Mouse (Mus musculus) urinary bladder, postnatal 36 days (tissue): ENCODE measurements around the gene Arrdc1.
"Not testable (repeated sequence)": the region's sequence is repeated elsewhere in the genome, so short reads cannot be mapped to it uniquely, and the experiment has no call there.

Experiments used
- DNase-seq, 2 experiments: peaks; one replicate each; pipeline ENCODE4 v3.0.0; 2022; ENCODE audit warnings: low spot score in 2 of 2, mixed read lengths in 1 of 2

Arrdc1 gene

DNA sequence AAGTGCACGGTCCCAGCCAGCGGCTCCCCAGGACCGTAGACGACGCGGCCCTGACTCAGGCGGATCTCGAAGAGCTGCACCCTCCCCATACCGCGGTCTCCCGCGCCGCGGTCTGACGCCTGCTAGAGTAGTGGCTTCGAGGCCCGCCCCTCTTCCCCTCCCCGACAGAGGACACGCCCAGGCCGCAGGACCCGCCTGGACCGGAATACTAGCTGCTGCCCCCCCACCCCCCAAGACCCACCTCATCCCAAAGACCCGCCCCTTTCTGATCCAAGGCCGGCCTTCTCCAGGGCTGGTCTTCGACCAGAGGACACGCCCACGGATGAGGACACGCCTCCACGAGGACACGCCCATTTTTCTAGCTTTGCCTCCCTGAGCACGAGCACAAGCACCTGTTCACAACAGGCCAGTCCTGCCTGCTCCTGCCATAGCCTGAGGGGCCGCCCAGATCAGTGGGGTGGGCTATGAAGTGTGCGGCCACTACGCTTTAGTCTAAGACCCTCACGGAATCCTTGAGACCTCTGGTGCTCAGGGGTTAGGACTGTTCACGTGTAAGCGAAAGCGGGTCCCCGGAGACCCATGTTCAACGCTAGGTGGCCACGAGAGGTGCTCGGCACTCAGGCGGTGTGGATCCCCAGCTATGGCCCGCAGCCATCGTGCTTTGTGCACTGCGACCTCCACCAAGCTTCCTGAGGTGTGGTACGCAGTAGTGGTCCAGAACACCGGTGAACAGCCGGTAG lies at the start of gene Arrdc1:
Gene Arrdc1, minus strand, starts transcription at position 196 of the 740 bp plus-strand sequence.
- peak; percentile 93 to 95 for DNase-seq

DNA sequence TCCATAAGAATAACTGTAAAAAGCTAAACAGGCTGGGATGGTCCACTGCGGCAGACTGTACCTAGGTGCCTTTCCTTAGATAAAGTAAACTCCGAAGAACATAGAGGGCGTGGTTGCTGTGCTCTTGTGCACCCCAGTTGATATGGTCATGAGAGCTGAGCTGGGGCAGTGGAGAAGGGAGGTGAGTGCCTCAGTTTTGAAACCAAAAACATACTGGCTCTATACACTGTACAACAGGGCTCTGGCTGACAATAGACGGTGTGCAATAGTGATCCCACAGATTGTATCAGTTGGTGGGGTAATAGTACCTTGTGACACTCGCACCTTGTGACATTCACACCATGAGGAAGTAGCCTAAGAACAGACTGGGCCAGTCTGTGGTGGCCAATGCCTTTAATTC lies 41.9 kb upstream of the Arrdc1 start:
- no peak for DNase-seq

DNA sequence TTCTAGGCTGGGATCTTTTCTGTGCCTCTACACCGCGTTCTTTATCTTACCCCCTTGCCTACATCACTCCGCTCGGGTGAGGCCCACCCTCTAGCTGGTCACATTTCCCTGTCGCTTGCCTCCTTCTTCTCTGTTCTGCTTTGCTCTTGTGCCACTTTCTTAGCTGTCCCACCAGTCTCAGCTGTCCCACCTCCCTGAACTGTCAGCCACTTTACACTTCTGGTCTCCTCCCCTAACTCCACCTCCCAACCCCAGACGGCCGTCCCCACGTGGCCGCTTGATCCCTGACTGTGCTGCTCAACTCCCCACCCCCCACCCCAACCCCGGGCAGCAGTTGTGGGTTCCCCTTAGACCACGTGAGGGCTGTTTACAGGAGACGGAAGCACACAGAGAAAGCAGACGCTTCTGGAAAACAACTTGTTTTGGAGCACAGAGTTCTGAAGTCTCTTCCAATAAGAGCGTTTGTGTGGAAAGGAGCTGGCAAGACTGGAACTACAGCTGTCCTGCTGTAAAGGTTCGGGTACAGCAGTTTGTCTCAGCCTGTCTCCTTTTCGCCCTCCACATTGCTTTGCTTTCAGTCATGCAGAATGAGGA lies 40.7 kb upstream of the Arrdc1 start, which contains the start of gene Pnpla7:
Gene Pnpla7, plus strand, starts transcription at position 330 of the 594 bp plus-strand sequence.
- DNase-seq, result peak; percentile 55 to 82

DNA sequence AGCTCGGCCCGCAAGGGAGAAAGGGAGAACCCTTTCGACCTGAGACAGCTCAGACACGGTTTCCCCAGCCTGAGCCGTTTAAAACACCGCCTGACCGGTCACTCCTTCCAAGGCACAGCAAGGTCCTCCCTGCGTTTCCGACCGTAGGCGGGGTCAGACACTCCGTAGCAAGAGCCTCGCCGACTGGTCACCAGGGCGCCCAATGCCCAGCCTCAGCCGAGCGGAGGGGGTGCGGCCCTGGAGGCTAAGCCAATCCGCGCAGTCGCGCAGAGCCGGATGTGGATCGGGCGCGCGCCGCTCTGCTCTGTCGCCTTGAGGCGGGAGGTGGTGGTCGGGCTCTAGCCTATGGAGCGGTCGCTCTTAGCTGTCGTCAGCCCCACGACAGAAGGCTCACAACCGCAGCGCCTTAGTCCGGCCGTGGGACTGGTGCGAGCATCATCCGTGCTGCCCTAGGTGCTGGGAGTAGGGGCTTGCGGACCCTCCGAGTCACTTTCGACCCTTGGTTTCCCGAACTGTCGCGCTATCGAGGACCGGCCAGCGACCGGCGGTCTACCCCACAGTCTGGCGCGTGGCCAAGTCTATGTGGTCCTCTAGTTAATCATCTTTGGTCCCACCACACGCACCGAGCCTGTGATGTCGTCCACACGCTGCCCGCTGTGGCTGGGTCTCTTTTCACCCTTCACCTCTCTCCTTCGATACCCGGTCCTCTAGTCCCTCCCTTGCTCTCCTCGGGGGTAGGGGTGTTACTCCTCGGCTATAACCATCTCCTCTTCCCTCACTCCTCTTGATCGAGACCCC lies 40.1 kb upstream of the Arrdc1 start, which contains the start of gene Mrpl41:
Gene Mrpl41, minus strand, starts transcription at position 193 of the 798 bp plus-strand sequence.
- peak; percentile 90 to 97 for DNase-seq

DNA sequence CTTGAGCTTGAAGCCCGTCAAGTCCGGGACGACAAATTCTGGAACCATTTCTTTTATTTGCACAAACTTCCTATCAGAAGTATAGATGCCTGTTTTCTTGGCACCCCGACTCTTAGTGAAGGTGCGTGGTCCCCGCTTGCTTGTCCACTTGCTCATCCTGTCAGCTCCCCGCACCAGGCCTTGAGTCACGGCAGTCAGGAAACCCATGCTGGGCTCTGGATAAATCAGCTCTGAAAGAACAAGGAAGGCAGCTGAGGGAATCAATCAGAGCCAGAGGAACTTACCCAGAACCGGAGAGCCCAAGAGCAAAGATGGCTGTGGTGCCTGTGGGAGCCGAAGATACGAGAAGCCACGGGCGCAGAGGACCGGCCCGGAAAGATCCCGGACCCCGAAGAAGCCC lies 39.4 kb upstream of the Arrdc1 start:
- not testable (repeated sequence) for DNase-seq

GRCm38 (mm10) chr2:24970386-24970785 lies 35.3 kb upstream of the Arrdc1 start:
- DNase-seq, result no peak

- DNase-seq, result peak; percentile 78 to 84
These were observed 27.4 kb upstream of the Arrdc1 start, which contains the start of gene Dph7 for GRCm38 (mm10) chr2:24962304-24963000. Gene Dph7 (plus strand): TSS chr2:24962400.

- peak in 1 of 2 experiments; percentile 5 for DNase-seq
These were observed 25.9 kb upstream of the Arrdc1 start for GRCm38 (mm10) chr2:24960910-24961309.

DNA sequence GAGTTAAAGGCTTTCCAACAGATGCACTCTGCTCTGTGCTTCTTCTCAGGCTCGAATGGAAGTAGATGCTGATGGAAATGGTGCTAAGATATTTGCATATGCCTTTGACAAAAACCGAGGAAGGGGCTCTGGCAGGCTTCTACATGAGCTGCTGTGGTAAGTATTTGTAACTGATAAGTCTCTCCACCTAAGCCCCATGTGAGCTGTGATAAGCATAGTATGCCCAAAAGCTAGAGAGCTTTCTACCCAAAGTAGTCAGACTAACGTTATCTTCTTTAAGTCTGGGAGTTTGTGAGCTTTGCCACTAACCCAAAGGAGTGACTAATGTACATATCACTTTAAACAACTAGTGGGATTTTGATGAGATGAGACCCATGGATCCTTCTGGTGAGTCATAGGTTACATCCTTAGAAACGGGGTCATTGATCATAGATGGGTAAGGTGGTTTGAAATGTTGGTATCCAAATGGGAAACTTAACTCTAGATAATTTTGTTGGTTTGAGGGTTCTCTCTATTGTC lies 17.5 kb upstream of the Arrdc1 start:
- no peak for DNase-seq

- DNase-seq, result no peak
These were observed 15.1 kb upstream of the Arrdc1 start for GRCm38 (mm10) chr2:24950189-24950535.

- peak; percentile 98 for DNase-seq
These were observed 14.6 kb upstream of the Arrdc1 start, which contains the start of gene Zmynd19 for GRCm38 (mm10) chr2:24949421-24950188. Gene Zmynd19 (plus strand): TSS chr2:24949792.

DNA sequence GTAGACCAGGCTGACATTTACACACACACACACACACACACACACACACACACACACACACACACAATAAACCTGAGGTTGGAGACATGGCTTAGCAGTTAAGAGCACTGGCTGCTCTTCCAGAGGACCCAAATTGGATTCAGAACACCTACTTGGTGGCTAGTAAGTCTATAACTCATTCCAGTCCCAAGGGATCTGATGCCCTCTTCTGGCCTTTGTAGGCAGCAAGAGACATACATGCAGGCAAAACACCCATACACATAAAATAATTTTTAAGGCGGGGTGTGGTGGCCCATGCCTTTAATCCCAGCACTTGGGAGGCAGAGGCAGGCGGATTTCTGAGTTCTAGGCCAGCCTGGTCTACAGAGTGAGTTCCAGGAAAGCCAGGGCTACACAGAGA lies 9.3 kb upstream of the Arrdc1 start:
- not testable (repeated sequence) for DNase-seq

DNA sequence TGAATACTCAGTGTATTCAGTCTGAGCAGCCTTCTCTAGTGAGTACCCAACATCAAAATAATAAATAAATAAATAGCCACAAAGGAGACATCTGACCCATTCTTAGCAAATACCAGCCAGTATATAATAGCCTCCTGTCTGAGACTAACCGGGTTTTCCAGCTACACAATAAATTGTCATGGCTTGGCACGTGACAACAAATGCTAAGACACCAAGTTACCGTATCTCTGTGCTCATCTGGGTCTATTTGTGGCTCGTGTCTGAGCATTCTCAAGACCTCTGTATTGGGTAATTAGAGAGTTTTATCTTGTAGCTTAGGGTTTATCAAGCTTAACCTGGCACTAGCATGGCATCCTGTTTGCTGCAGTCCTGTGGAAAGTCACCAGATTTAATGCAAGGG lies 7.0 kb upstream of the Arrdc1 start:
- no peak for DNase-seq

GRCm38 (mm10) chr2:24934441-24934963 lies 550 bp downstream of the Arrdc1 start:
- DNase-seq, result no peak

DNA sequence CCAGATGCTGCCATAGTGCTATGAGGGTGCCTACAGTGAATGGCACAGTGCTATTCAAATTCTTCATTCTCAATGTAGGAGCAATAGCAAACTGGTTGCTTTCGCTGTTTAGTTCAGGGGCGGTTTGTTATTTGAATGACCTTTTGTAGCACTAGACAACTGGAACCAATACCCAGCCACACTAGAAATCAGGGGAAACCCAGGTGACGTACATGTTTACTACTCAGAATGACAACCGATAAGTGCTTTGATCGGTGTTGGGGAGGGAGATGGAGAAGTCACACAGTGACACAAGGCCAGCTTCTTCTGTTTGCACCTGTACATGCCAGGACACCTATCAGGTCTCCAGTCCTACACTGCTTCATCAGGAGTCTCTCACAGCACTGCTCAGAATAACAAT lies 5.5 kb downstream of the Arrdc1 start:
- DNase-seq, result no peak

GRCm38 (mm10) chr2:24929119-24929518 lies 5.9 kb downstream of the Arrdc1 start:
- no peak for DNase-seq

DNA sequence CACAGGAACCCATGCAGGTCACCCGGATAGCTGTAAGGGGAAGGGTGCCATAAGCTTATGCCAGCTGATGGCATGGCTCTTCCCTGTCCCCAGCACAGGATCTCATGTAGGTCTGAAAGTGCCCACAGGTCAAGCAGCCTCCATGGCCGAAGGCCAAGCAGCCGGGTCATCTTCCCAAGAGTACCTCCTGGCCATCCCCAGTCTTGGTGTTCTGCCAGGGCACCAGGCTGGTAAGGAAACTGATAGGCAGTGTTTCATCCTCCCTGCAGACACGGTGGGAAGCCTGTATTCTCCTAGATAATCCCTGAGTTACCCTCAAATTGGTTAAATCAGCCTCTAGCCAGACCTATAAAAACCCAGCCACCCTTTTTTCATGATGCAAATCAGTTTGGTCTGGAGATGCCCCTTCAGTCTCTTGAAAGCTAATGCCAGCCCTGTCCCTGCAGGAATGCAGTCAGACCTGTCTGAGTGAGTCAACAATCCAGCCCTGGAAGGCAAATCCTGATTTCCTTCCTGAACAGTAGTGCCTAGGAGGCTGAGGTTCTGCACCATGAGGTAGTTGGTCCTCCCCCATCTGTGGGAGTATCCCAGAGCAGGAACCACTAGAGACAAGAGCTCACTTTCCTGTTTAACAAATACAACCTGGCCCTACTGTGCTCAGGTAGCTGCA lies 7.1 kb downstream of the Arrdc1 start:
- DNase-seq, result peak; percentile 55 to 63

DNA sequence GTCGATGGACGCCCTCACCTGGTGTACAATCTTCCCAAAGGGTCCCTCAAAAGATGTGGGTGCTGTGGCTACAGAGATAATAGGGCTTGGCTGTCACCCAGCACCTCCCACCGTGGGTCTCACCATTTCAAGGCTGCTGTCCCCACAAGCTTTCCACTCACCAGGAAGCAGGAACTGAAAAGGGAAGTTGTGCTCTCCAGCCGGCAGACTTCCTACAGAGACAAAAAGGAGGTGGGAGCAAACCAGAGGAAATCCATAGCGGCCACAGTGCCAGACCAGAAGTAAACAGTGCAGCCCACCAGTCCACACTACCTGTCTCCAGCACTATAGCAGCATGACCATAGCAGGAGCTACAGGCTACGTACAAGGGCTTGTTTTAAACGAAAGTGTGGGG lies 8.1 kb downstream of the Arrdc1 start:
- DNase-seq, result no peak

DNA sequence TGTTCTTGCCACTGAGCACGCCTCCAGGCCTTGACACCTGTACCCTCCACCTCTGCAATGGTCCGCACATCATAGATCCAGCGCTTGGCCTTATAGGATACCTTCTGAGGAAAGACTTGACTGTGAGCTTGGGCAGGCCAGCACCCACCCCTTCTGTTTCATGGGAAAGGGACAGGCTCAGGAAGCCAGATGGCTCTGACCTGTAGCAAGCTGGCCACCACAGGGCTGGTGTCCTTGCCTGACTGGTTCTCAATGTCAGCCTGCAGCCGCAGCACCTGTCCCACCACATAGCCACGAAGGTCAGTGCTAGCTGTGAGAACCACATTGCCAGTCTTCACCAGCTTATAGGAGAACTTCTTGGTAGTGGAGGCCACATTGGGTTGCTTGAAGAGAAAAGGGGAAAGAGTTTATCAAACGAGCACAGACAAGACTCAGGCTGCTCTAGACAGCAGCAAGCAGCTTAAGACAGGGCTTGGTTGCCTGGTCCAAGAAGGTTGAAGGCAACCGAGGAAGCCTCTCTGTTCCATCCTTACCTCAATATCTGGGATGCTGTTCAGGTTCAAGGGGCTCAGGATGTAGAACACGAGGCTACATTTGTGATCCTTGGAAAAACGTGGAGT lies 8.6 kb downstream of the Arrdc1 start:
- no peak for DNase-seq
